Comparison of ENCODE assay signal across 8 mouse cellular contexts in the genomic region with DNA sequence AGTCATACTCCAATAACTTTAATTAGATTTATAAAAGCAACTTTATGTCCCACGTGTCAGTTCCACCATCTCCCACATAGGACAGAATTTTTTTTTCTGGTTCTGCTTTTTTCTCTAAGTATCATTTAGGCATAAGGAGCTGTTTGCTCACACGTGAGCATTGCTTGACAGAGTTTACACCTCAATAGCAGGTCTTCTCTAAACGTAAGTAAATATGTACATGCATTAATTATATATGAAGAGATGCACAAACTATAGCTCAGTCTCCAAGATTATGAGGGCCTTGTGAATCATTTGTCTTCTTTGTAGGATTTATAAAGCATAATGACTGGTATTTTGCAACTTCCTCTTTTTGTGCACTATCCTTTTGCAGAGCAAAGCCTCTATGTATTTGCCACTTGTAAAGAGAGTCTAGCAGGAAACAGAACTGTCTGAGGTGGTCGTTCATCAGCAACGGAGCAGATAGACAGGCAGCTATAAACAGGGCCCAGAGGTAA. TPM values are rescaled to one million over a fixed set of nuclear protein-coding genes. Genes with fewer than 3 reads are reported as not detected.
A peak's percentile ranks its signal among the peaks of the same experiment; 100 is the strongest.
DNase-seq lines count a peak whose midpoint lies in the region; ATAC-seq and TF ChIP-seq lines count a peak whose summit lies in the region.

TSS of gene Mbnl1 (plus strand) at position 150 of the 497 bp plus-strand sequence.

- TF ChIP-seq CTCF in bone marrow, adult 2 months (IDR thresholded peaks at IDR 0.05; ENCODE audit: control insufficient read depth, insufficient read depth, low read length): no peak

- H3K27ac ChIP-seq in bone marrow, adult 2 months (ENCODE audit: control insufficient read depth, insufficient read depth, low read depth, low read length, poor library complexity): no peak within 1 kb of the TSS; the same call in 1 of the 2 replicates

- intact Hi-C loops in gastrocnemius, postnatal 14 days (cut with DNase I; ENCODE audit: low total_unique reads): no loop called here

- WGBS in bone marrow, adult 2 months: 2% methylated on average over 5 of the region's 5 CpGs

- H3K4me3 ChIP-seq in bone marrow, adult 2 months (replicated peaks; ENCODE audit: control insufficient read depth, low read depth, low read length): peak within 1 kb of the TSS; percentile 46

- DNase-seq in layer of hippocampus, adult 8-10 months (ENCODE audit: low spot score in 2 of 2): no peak
- no peak for DNase-seq in layer of hippocampus, adult 9-10 months (ENCODE audit: low spot score)
- DNase-seq in gastrocnemius, postnatal 14 days: no peak
- DNase-seq in lung, postnatal 36 days: peak; percentile 35
- peak; percentile 65 for DNase-seq in thymus, postnatal 14 days
- DNase-seq in ovary, postnatal 14 days (ENCODE audit: low spot score): no peak

- no peaks in the 10 kb centered on the region; the same call in 1 of the 2 replicates for H3K4me1 ChIP-seq in bone marrow, adult 2 months (ENCODE audit: control insufficient read depth, insufficient read depth, low read length)

- TF ChIP-seq POLR2A in bone marrow, adult 2 months (IDR thresholded peaks at IDR 0.05; ENCODE audit: borderline replicate concordance, control insufficient read depth, low read depth, low read length): no peak

- ATAC-seq in inflammation-experienced regulatory T-cells, adult 6 months: peak; percentile 9

RNA-seq across cellular contexts. Expression of gene Mbnl1, which starts in this region (rescaled TPM):
- total RNA-seq in layer of hippocampus, adult 8-10 months (2022): 100 to 1,000 TPM; 160 to 169 (median 162) TPM
- polyA plus RNA-seq in bone marrow, adult 2 months (2011; ENCODE audit: insufficient read depth, insufficient read length, low replicate concordance, missing spikeins): 76.6 and 131 TPM in 2 replicates
- total RNA-seq in gastrocnemius, postnatal 14 days (2021): 100 to 1,000 TPM; 280 to 319 TPM
- polyA plus RNA-seq in inflammation-experienced regulatory T-cells, adult 6 months (2017; shearing (Covaris generic)): 100 to 1,000 TPM; 763 to 996 (median 829) TPM

Comparison
In these comparisons a context has a peak if more than half of its experiments do, and no peak if none do; other contexts are left out.
1. DNase-seq: peak in lung, postnatal 36 days (single experiment) and thymus, postnatal 14 days (single experiment); none in layer of hippocampus, adult 8-10 months (0 of 2), layer of hippocampus, adult 9-10 months (single experiment), gastrocnemius, postnatal 14 days (single experiment) and ovary, postnatal 14 days (single experiment).